Mouse (Mus musculus) testis, adult 2 months (tissue): ENCODE measurements around the gene H2-Aa.

Experiments used
- CTCF ChIP-seq: fragments of 200-500 bp; IDR thresholded peaks from 2 replicates; pipeline ENCODE4 v1.5.1; 2012; ENCODE audit warnings: low read depth, mild to moderate bottlenecking, inconsistent platforms, low read length, moderate library complexity; ENCODE audit not compliant: control insufficient read depth, insufficient read depth, insufficient replicate concordance
- POLR2A ChIP-seq: fragments of 200-500 bp; IDR thresholded peaks from 2 replicates; pipeline ENCODE4 v1.6.1; 2012; ENCODE audit warnings: low read depth, mild to moderate bottlenecking, inconsistent platforms, low read length, moderate library complexity; ENCODE audit not compliant: control insufficient read depth

- no peak for TF ChIP-seq CTCF
- TF ChIP-seq POLR2A, result no peak
These were observed 5.8 kb downstream of the H2-Aa start for GRCm38 (mm10) chr17:34281836-34282235.
